Mouse (Mus musculus) layer of hippocampus, adult 9-10 months (tissue): ENCODE measurements at regions not wholly inside any gene's neighbourhood (a gene's known extent, or its start where the extent isn't known, plus 50 kb on each side); places are given as distances from the start of the nearest gene placed in this dataset.

Experiments
- DNase-seq: peaks from one replicate; pipeline ENCODE4 v3.0.0; 2022; ENCODE audit warnings: low spot score

DNA sequence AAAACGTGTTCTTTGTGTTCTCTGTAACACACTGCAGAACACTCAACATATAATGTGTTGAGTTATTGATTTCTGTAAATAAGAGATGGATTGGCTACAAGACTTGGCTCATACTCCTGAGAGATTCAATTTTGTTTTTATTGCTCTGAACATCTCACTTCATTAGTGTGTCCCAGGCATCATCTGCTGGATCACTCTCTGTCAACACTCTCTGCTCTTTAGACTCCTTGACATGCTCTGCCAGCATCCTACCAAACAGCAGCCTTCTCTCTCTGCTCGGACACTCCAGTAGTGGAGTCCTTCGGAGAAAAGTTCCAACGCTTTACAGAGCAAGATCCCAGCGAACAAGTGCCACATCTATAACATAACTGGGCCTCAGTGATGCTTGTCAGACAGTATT, 235.1 kb upstream of the Lcorl start:
- no peak for DNase-seq

DNA sequence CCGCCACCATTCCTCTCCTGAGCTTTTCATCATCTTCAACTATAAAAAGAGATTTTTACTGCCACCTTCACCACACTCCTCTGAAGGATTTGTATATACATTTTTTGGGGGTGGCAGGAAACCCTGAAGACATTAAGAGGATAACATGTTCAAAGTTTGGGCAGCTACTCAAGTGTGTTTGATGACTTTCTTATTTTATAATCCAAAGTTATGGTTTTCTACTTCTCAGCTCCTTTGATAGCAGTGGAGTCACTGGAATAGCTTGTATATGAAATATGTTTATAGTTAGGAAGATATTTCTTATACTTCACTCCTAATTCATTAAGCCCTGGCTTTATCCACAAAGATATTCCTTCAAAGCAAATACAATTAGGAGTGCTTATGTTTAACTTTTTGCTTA, 229.5 kb upstream of the Lcorl start:
- DNase-seq, result no peak

DNA sequence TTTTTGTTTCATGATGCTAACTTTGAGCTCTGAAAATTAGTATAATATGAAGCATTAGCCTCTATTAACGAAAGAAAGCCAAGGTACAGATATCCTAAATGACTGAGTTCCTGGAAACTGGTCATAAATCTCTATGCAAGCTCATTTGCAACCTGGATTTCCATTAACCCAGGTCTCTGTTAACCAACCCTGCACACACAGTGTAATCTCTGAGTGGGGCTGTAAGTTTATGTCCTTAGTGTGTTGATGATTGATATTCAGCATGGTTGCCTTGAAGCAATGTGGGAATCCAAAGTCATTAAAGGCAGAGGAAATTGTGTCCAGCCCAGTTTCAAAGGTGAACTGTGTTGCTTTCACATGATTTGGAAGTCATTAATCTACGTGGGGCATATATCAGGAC, 225.9 kb upstream of the Lcorl start:
- no peak for DNase-seq

DNA sequence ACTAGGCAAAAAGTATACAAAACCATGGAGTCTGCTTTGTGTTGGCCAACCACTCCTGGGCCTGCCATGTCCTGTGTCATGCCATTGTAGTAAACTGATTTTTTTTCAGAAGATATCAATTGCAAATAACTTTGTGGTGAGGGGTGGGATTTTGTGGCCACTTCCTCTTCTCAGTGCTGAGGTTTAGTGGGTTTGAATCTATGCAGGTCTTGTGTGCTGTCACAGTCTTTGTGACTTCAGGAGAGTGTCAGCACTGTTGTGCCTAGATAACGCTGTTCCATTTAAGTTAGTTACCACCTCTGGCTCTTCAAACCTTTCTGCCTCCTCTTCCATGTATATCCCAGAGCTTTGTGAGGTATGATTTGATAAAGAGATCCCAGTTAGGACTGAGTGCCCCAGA, 216.3 kb upstream of the Lcorl start:
- DNase-seq, result no peak

DNA sequence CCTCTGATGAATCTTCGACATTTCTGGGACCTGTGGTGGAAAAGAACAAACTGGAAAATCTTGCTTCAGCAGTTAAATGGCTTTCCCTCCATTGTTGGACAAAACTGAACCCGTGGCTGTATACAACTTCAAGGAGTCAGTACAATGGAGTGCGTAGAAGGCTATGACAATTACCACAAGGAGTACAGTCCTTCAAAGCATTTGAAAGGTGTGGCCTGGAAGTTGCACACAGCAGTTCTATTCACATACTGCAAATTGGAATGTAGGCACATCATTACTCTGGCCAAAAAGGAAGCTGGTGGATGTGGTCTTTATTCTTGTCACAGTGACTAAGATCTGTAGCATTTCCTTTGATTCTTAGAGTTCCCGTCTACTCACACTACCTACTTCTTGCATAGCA, 215.7 kb upstream of the Lcorl start:
- no peak for DNase-seq

DNA sequence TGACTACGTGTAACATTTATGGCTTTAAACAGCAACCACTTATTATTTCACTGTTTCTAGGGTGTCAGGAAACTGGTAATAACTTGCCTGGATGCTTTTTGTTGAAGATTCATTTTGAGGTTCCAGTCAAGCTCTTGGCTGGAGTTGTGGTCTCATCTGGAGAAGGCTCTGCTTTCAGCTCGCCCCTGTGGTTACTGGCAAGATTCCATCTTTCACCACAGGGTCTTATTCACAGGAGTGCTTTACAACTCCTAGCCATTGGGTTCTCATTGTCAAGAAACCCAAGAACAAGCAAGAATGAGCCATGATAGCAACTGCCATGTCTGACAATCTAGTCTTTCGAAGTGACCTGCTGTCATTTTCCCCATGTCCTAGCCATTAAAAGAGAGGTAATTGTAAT, 202.5 kb upstream of the Lcorl start:
- no peak for DNase-seq

DNA sequence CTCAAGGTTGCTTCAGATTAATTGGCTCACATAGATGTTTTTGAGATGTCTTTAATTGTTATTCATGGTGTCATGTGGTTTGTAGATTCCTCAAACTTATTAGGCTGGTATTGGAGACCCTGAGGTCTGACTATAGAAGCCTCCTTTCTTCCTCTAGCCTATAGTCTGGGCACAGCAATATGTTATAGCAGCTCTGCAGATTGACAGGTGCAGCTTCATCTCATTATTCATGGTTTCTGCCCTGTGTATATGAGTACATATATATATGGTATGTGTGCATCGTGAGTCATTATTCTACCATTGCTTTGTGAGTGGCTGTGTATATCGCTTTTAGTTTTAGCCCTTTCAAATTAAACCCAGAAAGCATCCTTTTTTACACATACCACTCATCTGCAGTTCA, 197.4 kb upstream of the Lcorl start:
- DNase-seq, result no peak

DNA sequence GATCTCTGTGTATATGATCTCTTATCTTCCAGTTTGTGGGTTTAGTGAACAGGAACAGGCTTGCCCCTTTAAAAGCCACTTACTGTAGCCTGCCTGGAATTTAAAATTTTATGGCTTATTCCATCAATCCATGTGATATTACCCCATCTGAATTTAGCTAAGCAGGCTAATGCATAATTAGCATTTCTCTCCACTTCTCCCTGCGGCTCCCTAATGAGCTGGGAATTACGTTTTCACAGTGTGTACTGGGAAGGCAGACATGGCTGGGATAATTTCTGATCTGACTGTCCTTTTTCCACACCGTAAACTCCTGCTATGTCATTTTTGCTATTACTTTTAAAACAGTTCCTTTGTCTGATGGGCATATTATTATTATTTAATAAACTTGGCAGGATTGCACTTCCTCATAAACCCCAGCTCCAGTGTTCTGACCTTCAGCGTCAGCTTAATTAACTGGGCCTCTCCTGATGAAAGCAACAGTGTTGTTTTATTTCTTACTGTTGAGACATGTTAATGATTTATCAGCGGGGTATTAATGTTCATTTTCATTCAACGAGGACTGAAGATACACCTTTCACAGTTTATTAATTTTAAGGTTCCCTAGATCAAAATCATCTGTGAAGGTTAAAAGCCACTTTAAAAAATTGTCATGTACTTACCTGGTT, 185.4 kb upstream of the Lcorl start:
- no peak for DNase-seq

DNA sequence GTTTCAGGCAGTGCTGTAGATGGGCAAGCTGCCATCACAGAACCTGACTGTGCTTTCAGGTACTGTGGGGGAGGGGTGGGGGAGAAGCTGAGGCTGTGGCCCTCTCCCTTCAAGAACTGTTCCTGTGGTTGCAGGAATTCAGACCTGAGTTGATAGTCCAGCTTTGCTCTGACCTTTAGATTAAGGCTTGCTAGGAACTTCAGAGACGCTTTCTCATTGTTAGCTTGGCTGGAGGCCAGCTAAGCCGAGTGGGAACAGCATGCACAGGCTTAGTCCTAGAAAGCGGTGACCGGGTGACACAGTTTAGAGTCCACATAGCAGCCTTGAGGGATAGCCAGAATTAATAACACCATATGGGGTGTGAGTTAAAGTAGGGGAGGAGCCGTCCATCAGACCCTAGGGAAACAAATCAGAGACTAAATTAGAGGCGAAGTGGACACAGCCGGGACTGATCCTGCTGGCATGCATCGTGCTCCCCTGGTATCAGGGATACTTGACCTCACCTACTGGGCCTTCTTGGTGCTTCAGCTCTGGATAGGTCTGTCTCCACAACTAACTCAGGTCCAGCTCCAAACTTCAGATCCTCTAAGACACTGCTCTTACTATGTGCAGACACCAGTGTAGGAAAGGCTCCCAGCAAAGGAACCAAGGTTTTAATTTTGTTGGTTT, 175.7 kb upstream of the Lcorl start:
- no peak for DNase-seq

DNA sequence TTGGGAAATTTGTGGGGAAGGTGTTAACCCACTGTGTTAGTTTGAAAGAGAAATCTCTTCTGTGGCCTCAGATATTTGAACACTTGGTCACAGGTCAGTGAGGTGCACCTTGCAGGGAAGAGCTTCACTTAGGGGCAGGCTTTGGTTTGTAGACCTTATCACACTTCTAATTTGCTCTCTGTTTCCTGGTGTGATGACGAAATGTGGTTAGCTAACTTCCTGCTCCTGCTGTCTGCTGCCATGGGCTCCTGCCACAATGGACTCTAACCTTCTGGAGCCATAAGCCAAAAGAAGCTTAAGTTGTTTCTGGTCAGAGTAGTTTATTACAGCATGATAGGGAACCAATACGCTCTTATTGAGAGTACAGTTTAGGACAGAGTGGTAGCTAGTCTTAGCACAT, 174.8 kb upstream of the Lcorl start:
- no peak for DNase-seq

DNA sequence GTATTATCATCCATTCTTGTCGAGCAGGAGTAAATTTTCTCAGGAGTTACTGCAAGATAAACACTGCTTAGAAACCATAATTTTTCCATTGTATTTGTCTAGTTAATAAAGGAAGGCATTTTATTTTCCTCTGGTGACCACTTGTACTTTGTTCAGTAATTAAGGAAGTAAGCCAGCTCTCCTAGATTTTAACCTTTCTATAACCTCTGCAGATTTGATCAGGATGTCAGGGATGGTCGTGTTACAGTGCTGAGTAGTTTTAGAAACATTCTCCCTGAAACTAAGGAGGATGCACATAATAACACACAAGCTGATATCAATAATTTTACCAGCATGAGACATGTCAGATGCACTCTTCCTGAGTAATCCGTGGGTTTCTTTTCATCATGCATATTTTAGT, 166.7 kb upstream of the Lcorl start:
- DNase-seq, result no peak

DNA sequence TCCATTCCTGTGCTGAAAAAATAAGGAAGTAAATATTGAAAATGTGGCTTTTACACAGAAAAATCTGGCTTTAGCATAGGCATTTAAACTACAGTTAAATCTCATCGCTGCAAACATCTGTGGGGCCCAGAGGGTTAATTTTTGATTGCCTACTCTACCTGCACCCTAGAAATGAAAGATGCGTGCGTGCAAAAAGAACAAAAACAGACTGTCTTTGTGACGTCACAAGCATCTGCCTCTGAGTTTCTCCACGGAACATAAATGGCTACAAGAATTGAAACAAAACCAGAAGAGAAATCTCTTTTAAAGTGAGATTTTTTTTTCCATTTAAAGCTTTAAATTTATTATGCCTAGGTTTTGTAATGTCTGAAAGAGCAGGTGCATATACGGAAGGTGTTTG, 166.0 kb upstream of the Lcorl start:
- no peak for DNase-seq

DNA sequence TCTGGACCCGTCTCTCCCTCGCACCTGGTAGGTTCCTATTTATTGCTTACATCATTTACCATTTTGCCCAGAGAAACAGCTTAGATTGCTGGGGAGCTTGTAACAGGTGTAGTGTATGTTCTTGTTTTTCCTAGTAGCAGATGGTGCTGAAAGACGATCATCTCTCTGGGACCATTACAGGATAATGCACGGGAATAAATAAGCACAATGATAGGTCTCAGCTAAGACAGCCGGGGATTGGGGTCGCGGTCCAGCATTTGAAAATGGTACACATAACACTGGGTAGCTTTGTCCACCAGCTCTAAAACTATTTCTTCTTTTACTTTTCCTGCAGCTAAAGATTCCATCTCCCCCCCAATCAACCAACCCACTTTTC, 164.6 kb upstream of the Lcorl start:
- DNase-seq, result no peak

DNA sequence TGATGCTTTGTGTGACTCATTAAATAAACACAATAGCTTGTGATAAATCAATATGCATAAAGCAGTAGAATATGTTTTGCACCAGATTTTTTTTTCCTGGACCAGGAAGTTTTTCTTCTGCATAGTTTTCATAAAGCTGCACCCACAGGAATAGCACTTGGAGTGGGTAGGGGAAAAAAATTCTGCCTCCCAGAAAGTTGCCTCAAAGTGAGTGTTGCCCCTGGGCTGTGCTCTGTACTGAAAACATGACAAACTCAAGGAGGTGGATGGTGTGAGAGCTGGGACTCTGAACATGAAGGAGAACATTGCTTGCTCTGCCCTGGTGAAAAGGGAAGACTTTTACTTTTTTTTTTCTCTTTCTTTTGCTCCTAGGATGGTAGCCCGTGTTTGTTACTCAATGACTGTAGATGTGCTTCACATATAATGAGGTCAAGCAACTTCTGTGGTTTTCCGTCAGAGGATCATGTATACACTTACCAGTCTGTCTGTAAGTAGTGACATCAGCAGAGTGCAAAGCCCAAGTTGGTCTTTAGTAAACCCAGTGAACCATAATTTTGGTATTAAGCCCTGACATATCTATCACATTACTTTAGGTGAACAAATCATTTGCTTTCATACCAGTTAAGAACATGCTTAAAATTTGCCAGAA, 164.1 kb upstream of the Lcorl start:
- no peak for DNase-seq

DNA sequence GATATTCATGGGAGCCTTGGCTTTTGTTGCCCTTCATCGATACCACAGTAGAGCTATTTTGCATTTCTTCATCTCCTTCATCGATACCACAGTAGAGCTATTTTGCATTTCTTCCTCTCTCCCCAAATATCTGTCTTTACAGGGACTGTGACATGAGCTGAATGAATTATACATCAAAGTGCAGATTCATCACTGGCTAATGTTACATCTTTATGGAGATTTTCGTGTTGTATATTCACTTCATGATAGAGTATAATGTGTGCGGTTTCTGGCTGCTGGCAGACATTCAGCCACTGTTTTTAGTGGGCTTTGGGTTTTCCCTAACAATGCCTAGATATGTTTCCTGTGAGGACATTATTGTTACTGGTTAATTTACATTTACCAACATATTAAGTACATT, 162.8 kb upstream of the Lcorl start:
- no peak for DNase-seq

DNA sequence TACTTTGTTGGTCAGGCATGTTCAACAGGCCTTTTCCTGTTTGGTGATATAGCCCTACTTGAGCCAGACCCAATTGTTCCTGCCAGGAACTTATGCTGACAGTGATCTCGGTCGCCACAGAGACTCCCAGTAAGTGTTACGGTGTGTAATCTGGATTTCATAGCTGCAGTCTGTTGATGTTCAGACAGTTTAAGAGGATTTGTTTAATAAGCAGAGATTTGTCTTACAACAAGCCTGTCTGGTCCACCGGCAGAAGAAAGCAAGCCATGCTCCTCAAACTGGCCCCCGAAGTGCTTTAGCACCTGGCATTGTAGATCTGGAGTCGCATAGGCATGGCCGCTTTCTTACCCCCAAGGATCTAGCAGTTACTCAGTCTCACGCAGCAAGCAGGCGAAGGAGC, 150.0 kb upstream of the Lcorl start:
- DNase-seq, result no peak

DNA sequence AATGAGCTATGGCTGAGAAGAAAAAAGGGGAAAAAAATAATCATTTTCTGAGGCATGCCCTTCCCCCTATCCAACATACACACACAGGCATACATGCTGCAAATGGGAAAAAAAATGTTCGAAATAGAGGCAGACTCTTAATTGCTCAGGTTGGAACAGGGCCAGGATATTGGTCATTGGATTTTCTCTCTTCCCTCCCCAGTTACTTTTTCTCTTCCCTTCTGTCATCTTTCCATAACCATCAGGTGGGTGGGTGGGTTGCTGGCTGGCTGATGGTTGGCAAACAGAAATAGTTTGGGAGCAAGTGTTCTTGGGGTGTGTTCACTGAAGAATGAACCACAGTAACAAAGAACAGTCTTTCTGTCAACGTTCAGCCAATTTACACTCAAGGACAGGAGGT, 149.3 kb upstream of the Lcorl start:
- peak; percentile 41 for DNase-seq

DNA sequence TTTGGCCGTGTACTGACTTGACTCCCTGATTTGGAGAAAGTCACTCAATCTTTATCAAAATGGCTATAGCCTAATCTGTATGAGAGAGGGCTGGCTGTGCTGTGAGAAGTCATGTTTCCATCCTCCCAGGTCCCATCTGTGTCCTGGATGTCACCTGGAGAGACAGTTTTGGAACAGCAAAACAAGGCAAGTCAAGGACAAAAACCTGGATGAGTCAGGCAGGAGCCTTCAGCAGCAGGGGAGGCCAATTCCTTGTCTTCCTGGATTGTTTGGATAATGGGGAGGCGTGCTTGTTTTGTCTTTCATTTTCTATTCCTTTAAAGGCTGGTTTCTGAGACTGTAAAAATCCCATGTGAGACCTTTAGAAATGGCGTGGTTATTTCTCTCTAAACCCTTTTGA, 148.8 kb upstream of the Lcorl start:
- DNase-seq, result no peak

DNA sequence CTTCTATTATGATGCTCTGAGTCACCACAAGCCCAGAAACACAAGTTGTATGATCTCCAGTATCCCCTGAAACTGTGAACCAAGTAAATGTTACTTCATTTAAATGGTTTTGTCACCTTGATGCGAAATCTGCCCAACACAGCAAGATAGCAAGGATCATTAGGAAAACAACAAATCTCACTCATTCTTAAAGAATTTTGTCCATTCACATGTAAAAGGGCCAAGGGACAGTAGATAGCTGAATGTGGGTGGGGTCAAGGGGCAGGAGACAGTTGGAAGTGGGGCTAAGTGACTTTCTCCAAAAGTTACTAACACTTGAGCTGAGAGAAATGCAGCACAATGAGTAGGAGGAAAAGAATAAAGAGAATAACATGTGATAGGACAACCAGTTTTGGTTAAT, 148.2 kb upstream of the Lcorl start:
- DNase-seq, result no peak

DNA sequence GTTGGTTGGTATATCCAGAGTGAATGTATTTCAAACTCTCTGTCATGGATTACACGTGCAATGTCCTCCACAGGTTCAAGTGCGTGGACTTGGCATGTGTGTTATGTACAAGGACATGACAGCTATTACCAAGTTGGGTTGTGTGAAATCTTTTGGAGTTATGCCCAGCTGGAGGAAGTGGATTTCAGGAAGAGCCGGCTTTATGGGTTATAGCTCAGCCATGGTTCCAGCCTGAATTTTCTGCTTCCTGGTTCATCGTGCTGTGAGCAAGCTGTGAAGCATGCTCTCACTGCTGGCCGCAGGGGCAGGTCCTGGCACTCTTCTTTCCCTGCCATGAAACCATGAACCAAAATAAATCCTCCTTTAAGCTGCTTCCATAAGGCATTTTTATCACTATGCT, 144.6 kb upstream of the Lcorl start:
- DNase-seq, result no peak

DNA sequence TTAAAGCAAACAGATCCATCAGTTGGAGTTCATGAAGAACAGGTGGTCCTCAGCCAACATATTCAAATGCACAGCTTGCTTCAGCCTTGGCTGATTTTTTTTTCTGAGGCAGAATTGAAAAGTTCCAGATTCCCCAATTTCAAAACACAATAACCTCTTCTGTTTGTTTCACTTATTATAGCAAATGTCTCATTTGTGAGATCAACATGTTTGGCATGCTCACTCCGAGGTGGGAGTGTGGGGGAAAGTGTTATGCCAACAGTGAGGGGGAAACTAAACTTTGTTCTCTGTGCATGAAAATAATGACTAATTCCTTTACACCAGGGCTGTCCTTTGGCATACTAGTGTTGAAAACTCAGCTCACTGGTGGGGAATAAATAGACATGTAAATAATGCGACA, 100.4 kb upstream of the Lcorl start:
- peak; percentile 25 for DNase-seq

DNA sequence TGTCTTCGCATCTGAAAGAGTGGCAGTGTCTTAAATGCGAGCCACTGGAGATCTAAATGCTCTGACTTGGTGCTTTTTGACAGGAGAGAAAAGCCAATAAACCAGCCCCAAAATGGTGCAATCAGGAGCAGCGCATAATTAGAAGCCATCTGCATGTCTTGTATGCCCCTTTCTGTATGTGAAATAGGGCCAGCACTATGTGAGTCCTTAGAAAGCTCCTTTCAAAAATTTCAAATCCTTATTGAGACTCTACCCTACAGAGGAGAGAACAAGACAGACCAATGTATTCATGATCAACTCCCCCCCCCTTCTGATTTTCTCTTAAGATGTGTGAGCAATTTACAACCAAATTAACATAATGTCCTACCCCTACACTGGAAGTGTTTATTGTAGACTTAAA, 86.6 kb upstream of the Lcorl start:
- DNase-seq, result no peak

DNA sequence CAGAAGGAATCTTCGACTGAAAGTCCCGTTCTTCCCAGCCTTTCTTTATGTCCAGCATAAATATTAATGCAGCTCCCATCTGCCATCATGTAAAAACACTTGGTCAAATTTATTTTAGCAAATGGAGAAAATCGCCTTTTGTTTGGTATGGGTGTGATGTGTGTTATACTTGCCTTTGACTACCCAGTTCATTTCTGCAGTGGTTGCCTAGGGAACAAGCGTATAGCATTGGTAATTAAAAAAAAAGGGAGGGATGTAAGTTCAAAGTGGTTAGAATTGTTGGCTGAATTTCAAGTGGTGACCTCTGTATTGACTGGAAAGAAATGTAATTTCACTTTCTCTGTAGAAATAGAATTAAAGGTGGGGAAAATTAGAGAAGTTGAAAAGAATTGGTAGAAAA, 75.6 kb upstream of the Lcorl start:
- DNase-seq, result no peak

DNA sequence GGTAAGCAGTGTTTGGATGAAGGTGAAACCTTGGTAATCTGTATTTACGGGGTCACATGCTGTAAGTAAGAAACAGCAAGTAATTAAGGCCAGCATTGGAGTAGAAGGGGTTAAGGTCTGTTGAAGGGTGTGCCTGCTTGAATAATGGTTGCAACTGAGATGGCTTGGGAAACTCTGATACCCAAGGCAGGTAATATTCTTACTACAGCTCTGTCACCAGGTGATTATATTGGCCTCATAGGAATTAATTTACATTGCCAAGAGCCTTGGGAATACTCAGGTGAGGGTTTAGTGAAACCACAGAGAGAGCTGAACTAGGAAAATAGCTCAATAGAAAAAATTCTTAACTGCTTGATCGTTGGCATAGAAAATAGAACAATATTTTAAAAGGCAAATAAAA, 73.8 kb upstream of the Lcorl start:
- no peak for DNase-seq
